ENCODE assay signal across 8 mouse cellular contexts in genomic region chr17:56303847-56304586, GRCm38 (mm10). TPM values are rescaled to one million over a fixed set of nuclear protein-coding genes. Genes with fewer than 3 reads are reported as not detected.
DNase-seq lines count a peak whose midpoint lies in the region; ATAC-seq and TF ChIP-seq lines count a peak whose summit lies in the region.

No protein-coding gene starts in this region.

- H3K27ac ChIP-seq in brown adipose tissue, adult 24 weeks (replicated peaks; ENCODE audit: low read depth, low read length), result no peak overlapping the region
- H3K27ac ChIP-seq in heart, embryonic 13.5 days (replicated peaks), result peak overlapping the region; percentile 88
- H3K27ac ChIP-seq in kidney, postnatal 0 days, result peak overlapping the region; percentile 90
- H3K27ac ChIP-seq in liver, embryonic 11.5 days (ENCODE audit: low read depth, low read length), result peak overlapping the region; percentile 99

- peaks cover 10% of the 10 kb centered on the region for H3K4me1 ChIP-seq in brown adipose tissue, adult 24 weeks (ENCODE audit: control insufficient read depth, insufficient read depth, insufficient read length, low read length)
- peaks cover 56% of the 10 kb centered on the region for H3K4me1 ChIP-seq in heart, embryonic 13.5 days
- peaks cover 13% of the 10 kb centered on the region for H3K4me1 ChIP-seq in kidney, postnatal 0 days (replicated peaks; ENCODE audit: insufficient read depth, low read length)
- peaks cover 35% of the 10 kb centered on the region for H3K4me1 ChIP-seq in liver, embryonic 11.5 days (replicated peaks; ENCODE audit: control insufficient read depth, insufficient read depth, low read length)

- under 1% methylated on average over 68 of the region's 68 CpGs for WGBS in heart, embryonic 13.5 days
- WGBS in kidney, postnatal 0 days, result under 1% methylated on average over 68 of the region's 68 CpGs
- under 1% methylated on average over 65 of the region's 68 CpGs for WGBS in liver, embryonic 11.5 days

- H3K36me3 ChIP-seq in heart, embryonic 13.5 days, result peaks cover 35% of the 10 kb centered on the region
- 0 out of 2 replicates have a peak, but pooled peaks cover 3% of the 10 kb centered on the region for H3K36me3 ChIP-seq in kidney, postnatal 0 days (ENCODE audit: insufficient read depth, low read length)
- H3K36me3 ChIP-seq in liver, embryonic 11.5 days (ENCODE audit: control insufficient read depth, insufficient read depth, low read length), result peaks cover 37% of the 10 kb centered on the region
- H3K36me3 ChIP-seq in myocyte (ENCODE audit: control insufficient read depth, insufficient read depth), result no peaks in the 10 kb centered on the region

- no peaks in the 10 kb centered on the region for H3K27me3 ChIP-seq in heart, embryonic 13.5 days (replicated peaks)
- no peaks in the 10 kb centered on the region for H3K27me3 ChIP-seq in kidney, postnatal 0 days (ENCODE audit: insufficient read depth, low read length)
- H3K27me3 ChIP-seq in liver, embryonic 11.5 days (replicated peaks; ENCODE audit: control insufficient read depth, insufficient read depth, low read length), result no peaks in the 10 kb centered on the region
- H3K27me3 ChIP-seq in myocyte (ENCODE audit: control insufficient read depth, insufficient read depth, insufficient read length), result no peaks in the 10 kb centered on the region

- ATAC-seq in CD4-positive, CD25-positive, alpha-beta regulatory T cell, adult 4 months, result peak; percentile 99
- peak; percentile 84 for ATAC-seq in erythroid progenitor cell, adult 5-6 weeks (replicated peaks; ENCODE audit: low FRiP score, poor library complexity, severe bottlenecking)
- peak; percentile 87 for ATAC-seq in heart, embryonic 13.5 days (ENCODE audit: extremely low read depth, insufficient number of reproducible peaks, low FRiP score, low TSS enrichment)
- peak; percentile 85 for ATAC-seq in kidney, postnatal 0 days (replicated peaks; ENCODE audit: low FRiP score, low read depth)
- ATAC-seq in liver, embryonic 11.5 days (replicated peaks; ENCODE audit: low FRiP score), result peak; percentile 84

- H3ac ChIP-seq in myocyte (ENCODE audit: control insufficient read depth, insufficient read length), result peak overlapping the region; percentile 5

- TF ChIP-seq POLR2A in myocyte (IDR thresholded peaks at IDR 0.05; ENCODE audit: insufficient read length, low read depth), result peak; percentile 27

- peaks cover 35% of the 10 kb centered on the region for H3K79me2 ChIP-seq in myocyte (ENCODE audit: control insufficient read depth, insufficient read depth)

- no peaks in the 10 kb centered on the region for H3K9me3 ChIP-seq in heart, embryonic 13.5 days
- no peaks in the 10 kb centered on the region for H3K9me3 ChIP-seq in kidney, postnatal 0 days (replicated peaks; ENCODE audit: low read length)
- no peaks in the 10 kb centered on the region for H3K9me3 ChIP-seq in liver, embryonic 11.5 days (ENCODE audit: control insufficient read depth, low read length)

- peak; percentile 99 for DNase-seq in kidney, postnatal 0 days (ENCODE audit: low spot score)
- peak; percentile 98 for DNase-seq in liver, embryonic 11.5 days (ENCODE audit: low spot score)
- peak; percentile 98 for DNase-seq in spleen, postnatal 4 days (ENCODE audit: low spot score in 2 of 2)

- peak overlapping the region; percentile 68 for H3K4me3 ChIP-seq in brown adipose tissue, adult 24 weeks (ENCODE audit: insufficient read depth, low read depth, low read length)
- peak overlapping the region; percentile 88 for H3K4me3 ChIP-seq in heart, embryonic 13.5 days
- peak overlapping the region; percentile 77 for H3K4me3 ChIP-seq in kidney, postnatal 0 days (replicated peaks; ENCODE audit: low read depth, low read length)
- H3K4me3 ChIP-seq in liver, embryonic 11.5 days (ENCODE audit: low read depth, low read length), result peak overlapping the region; percentile 90
- H3K4me3 ChIP-seq in myocyte, result peak overlapping the region; percentile 83

- TF ChIP-seq CTCF in kidney, postnatal 0 days (IDR thresholded peaks at IDR 0.05; ENCODE audit: low read depth), result no peak

- H3K4me2 ChIP-seq in heart, embryonic 13.5 days, result peak overlapping the region; percentile 100
- peak overlapping the region; percentile 100 for H3K4me2 ChIP-seq in kidney, postnatal 0 days (ENCODE audit: low read length)
- peak overlapping the region; percentile 92 for H3K4me2 ChIP-seq in liver, embryonic 11.5 days
- H3K4me2 ChIP-seq in myocyte (ENCODE audit: low read depth), result peak overlapping the region; percentile 97

- H3K9ac ChIP-seq in heart, embryonic 13.5 days, result peak overlapping the region; percentile 91
- H3K9ac ChIP-seq in kidney, postnatal 0 days (ENCODE audit: low read depth, low read length), result peak overlapping the region; percentile 71
- H3K9ac ChIP-seq in liver, embryonic 11.5 days (ENCODE audit: low read depth, low read length), result peak overlapping the region; percentile 98

TF ChIP-seq in myocyte, 11 proteins besides CTCF, POLR2A, EP300 and RAD21 (continues in another document):
- TF ChIP-seq POLR2AphosphoS2 (IDR thresholded peaks at IDR 0.05; ENCODE audit: insufficient read length, low read depth), result peak; percentile 22
- no peak for TF ChIP-seq MYOG (IDR thresholded peaks at IDR 0.05; ENCODE audit: control insufficient read depth in 1 of 3, insufficient read depth in 1 of 3, insufficient read length in 2 of 3, low read depth in 2 of 3)
- no peak for TF ChIP-seq TCF12 (IDR thresholded peaks at IDR 0.05; ENCODE audit: insufficient read depth, poor library complexity, severe bottlenecking)
- no peak for TF ChIP-seq USF1 (IDR thresholded peaks at IDR 0.05; ENCODE audit: low read depth)

RNA-seq across cellular contexts. Expression of gene Uhrf1, which starts 0.9 kb away (rescaled TPM):
- polyA plus RNA-seq in CD4-positive, CD25-positive, alpha-beta regulatory T cell, adult 4 months (2017; shearing (Covaris generic)), result 10 to 100 TPM in 1 of 2 experiments, 1 to 10 TPM in 1; 8.5 to 28.4 TPM
- 2.7 and 3.3 TPM in 2 replicates for polyA plus RNA-seq in brown adipose tissue, adult 24 weeks (2012; ENCODE audit: insufficient read depth, insufficient read length, missing spikeins)
- total RNA-seq in erythroid progenitor cell, adult 5-6 weeks (2015; ENCODE audit: low replicate concordance), result 86.9 and 122 TPM in 2 replicates
- total RNA-seq in erythroid progenitor cell, adult 5-6 weeks (2017; ENCODE audit: low replicate concordance), result 178 and 179 TPM in 2 replicates
- polyA plus RNA-seq in heart, embryonic 13.5 days (2015; fragmentation: Nextera tagmentation; extraction: Ambion mirVana), result 70.7 and 74.7 TPM in 2 replicates
- 54.3 and 67.3 TPM in 2 replicates for polyA plus RNA-seq in kidney, postnatal 0 days (2015; fragmentation: Nextera tagmentation; extraction: Ambion mirVana)
- polyA plus RNA-seq in liver, embryonic 11.5 days (2014; fragmentation: Nextera tagmentation; extraction: Ambion mirVana), result 172 and 182 TPM in 2 replicates
- polyA plus RNA-seq in myocyte (2012; fragmentation: generic; extraction: Trizol), result 18.4 TPM

RNA-seq across cellular contexts. Expression of gene Arrdc5, which starts 3.9 kb away (rescaled TPM):
- not detected for polyA plus RNA-seq in CD4-positive, CD25-positive, alpha-beta regulatory T cell, adult 4 months (2017; shearing (Covaris generic))
- not detected in 2 replicates for polyA plus RNA-seq in brown adipose tissue, adult 24 weeks (2012; ENCODE audit: insufficient read depth, insufficient read length, missing spikeins)
- total RNA-seq in erythroid progenitor cell, adult 5-6 weeks (2015; ENCODE audit: low replicate concordance), result not detected in 2 replicates
- not detected in 2 replicates for total RNA-seq in erythroid progenitor cell, adult 5-6 weeks (2017; ENCODE audit: low replicate concordance)
- polyA plus RNA-seq in heart, embryonic 13.5 days (2015; fragmentation: Nextera tagmentation; extraction: Ambion mirVana), result not detected in 2 replicates
- polyA plus RNA-seq in kidney, postnatal 0 days (2015; fragmentation: Nextera tagmentation; extraction: Ambion mirVana), result not detected in 2 replicates
- polyA plus RNA-seq in liver, embryonic 11.5 days (2014; fragmentation: Nextera tagmentation; extraction: Ambion mirVana), result not detected in 2 replicates
- polyA plus RNA-seq in myocyte (2012; fragmentation: generic; extraction: Trizol), result not detected

RNA-seq across cellular contexts. Expression of gene Plin3, which starts 11.3 kb away (rescaled TPM):
- 10 to 100 TPM; 31.8 to 32.1 TPM for polyA plus RNA-seq in CD4-positive, CD25-positive, alpha-beta regulatory T cell, adult 4 months (2017; shearing (Covaris generic))
- polyA plus RNA-seq in brown adipose tissue, adult 24 weeks (2012; ENCODE audit: insufficient read depth, insufficient read length, missing spikeins), result 62.9 and 78.2 TPM in 2 replicates
- total RNA-seq in erythroid progenitor cell, adult 5-6 weeks (2015; ENCODE audit: low replicate concordance), result 2.2 and 2.5 TPM in 2 replicates
- total RNA-seq in erythroid progenitor cell, adult 5-6 weeks (2017; ENCODE audit: low replicate concordance), result 5.6 and 6.7 TPM in 2 replicates
- polyA plus RNA-seq in heart, embryonic 13.5 days (2015; fragmentation: Nextera tagmentation; extraction: Ambion mirVana), result 67.1 and 71.8 TPM in 2 replicates
- 69.6 and 75.2 TPM in 2 replicates for polyA plus RNA-seq in kidney, postnatal 0 days (2015; fragmentation: Nextera tagmentation; extraction: Ambion mirVana)
- polyA plus RNA-seq in liver, embryonic 11.5 days (2014; fragmentation: Nextera tagmentation; extraction: Ambion mirVana), result 48.4 and 53.7 TPM in 2 replicates
- 44.8 TPM for polyA plus RNA-seq in myocyte (2012; fragmentation: generic; extraction: Trizol)

RNA-seq across cellular contexts. Expression of gene Kdm4b, which starts 21.8 kb away (rescaled TPM):
- polyA plus RNA-seq in CD4-positive, CD25-positive, alpha-beta regulatory T cell, adult 4 months (2017; shearing (Covaris generic)), result 1 to 10 TPM; 5.3 to 7.0 TPM
- polyA plus RNA-seq in brown adipose tissue, adult 24 weeks (2012; ENCODE audit: insufficient read depth, insufficient read length, missing spikeins), result 6.4 and 17.7 TPM in 2 replicates
- 3.4 and 18.0 TPM in 2 replicates for total RNA-seq in erythroid progenitor cell, adult 5-6 weeks (2015; ENCODE audit: low replicate concordance)
- total RNA-seq in erythroid progenitor cell, adult 5-6 weeks (2017; ENCODE audit: low replicate concordance), result 3.4 and 8.5 TPM in 2 replicates
- 25.5 and 25.9 TPM in 2 replicates for polyA plus RNA-seq in heart, embryonic 13.5 days (2015; fragmentation: Nextera tagmentation; extraction: Ambion mirVana)
- 22.4 and 23.1 TPM in 2 replicates for polyA plus RNA-seq in kidney, postnatal 0 days (2015; fragmentation: Nextera tagmentation; extraction: Ambion mirVana)
- polyA plus RNA-seq in liver, embryonic 11.5 days (2014; fragmentation: Nextera tagmentation; extraction: Ambion mirVana), result 21.7 and 24.3 TPM in 2 replicates
- 31.3 TPM for polyA plus RNA-seq in myocyte (2012; fragmentation: generic; extraction: Trizol)

RNA-seq across cellular contexts. Expression of gene Ticam1, which starts 27.4 kb away (rescaled TPM):
- polyA plus RNA-seq in CD4-positive, CD25-positive, alpha-beta regulatory T cell, adult 4 months (2017; shearing (Covaris generic)), result 10 to 100 TPM in 1 of 2 experiments, 1 to 10 TPM in 1; 8.9 to 11.6 TPM
- polyA plus RNA-seq in brown adipose tissue, adult 24 weeks (2012; ENCODE audit: insufficient read depth, insufficient read length, missing spikeins), result 9.2 and 10.5 TPM in 2 replicates
- 4.0 and 4.6 TPM in 2 replicates for total RNA-seq in erythroid progenitor cell, adult 5-6 weeks (2015; ENCODE audit: low replicate concordance)
- total RNA-seq in erythroid progenitor cell, adult 5-6 weeks (2017; ENCODE audit: low replicate concordance), result 1.4 and 2.6 TPM in 2 replicates
- 7.7 and 8.4 TPM in 2 replicates for polyA plus RNA-seq in heart, embryonic 13.5 days (2015; fragmentation: Nextera tagmentation; extraction: Ambion mirVana)
- 6.9 and 7.7 TPM in 2 replicates for polyA plus RNA-seq in kidney, postnatal 0 days (2015; fragmentation: Nextera tagmentation; extraction: Ambion mirVana)
- polyA plus RNA-seq in liver, embryonic 11.5 days (2014; fragmentation: Nextera tagmentation; extraction: Ambion mirVana), result 5.8 and 6.2 TPM in 2 replicates
- polyA plus RNA-seq in myocyte (2012; fragmentation: generic; extraction: Trizol), result 9.1 TPM
